Mouse (Mus musculus) MEL (cell line): ENCODE measurements around the gene Tssk3.

Source experiments
- CHD2 ChIP-seq: IDR thresholded peaks from 2 replicates; pipeline ENCODE4 v1.6.1; 2011; ENCODE audit warnings: low read length, improper control_type of control experiment
- CTCF ChIP-seq, 3 experiments: IDR thresholded peaks in 2 of 3; conservative IDR thresholded peaks in 1 of 3; 2 replicates each; pipeline ENCODE4 v1.5.1; 2011 to 2012; ENCODE audit warnings: low read length in 3 of 3, low read depth in 2 of 3, mild to moderate bottlenecking in 2 of 3, improper control_type of control experiment in 1 of 3, inconsistent platforms in 1 of 3, mixed read lengths in 1 of 3, moderate library complexity in 1 of 3; ENCODE audit not compliant: control insufficient read depth in 1 of 3, insufficient read depth in 1 of 3, poor library complexity in 1 of 3, severe bottlenecking in 1 of 3
- EP300 ChIP-seq, 2 experiments: IDR thresholded peaks; 2 replicates each; pipeline ENCODE4 v1.6.1; 2011; ENCODE audit warnings: improper control_type of control experiment in 2 of 2, low read length in 2 of 2, low read depth in 1 of 2, mild to moderate bottlenecking in 1 of 2
- MAFK ChIP-seq: IDR thresholded peaks from 2 replicates; pipeline ENCODE4 v1.6.1; 2011; ENCODE audit warnings: low read depth, mild to moderate bottlenecking, low read length, improper control_type of control experiment, borderline replicate concordance
- MAX ChIP-seq: IDR thresholded peaks from 2 replicates; pipeline ENCODE4 v1.6.1; 2011; ENCODE audit warnings: low read length, improper control_type of control experiment
- MXI1 ChIP-seq: IDR thresholded peaks from 2 replicates; pipeline ENCODE4 v1.6.1; 2011; ENCODE audit warnings: mild to moderate bottlenecking, low read depth, low read length, improper control_type of control experiment
- MYB ChIP-seq: IDR thresholded peaks from 2 replicates; pipeline ENCODE4 v1.6.1; 2011; ENCODE audit warnings: mild to moderate bottlenecking, low read depth, low read length, improper control_type of control experiment
- NRF1 ChIP-seq: IDR thresholded peaks from 2 replicates; pipeline ENCODE4 v1.6.1; 2014; ENCODE audit warnings: low read depth, mild to moderate bottlenecking, inconsistent platforms, low read length, improper control_type of control experiment, moderate library complexity; ENCODE audit not compliant: poor library complexity, insufficient read depth, severe bottlenecking
- POLR2A ChIP-seq, 2 experiments: IDR thresholded peaks; 2 replicates each; pipeline ENCODE4 v1.6.1; 2011 to 2012; ENCODE audit warnings: low read length in 2 of 2, mild to moderate bottlenecking in 2 of 2, control low read depth in 1 of 2, improper control_type of control experiment in 1 of 2, low read depth in 1 of 2, moderate library complexity in 1 of 2; ENCODE audit not compliant: control insufficient read depth in 1 of 2, insufficient read depth in 1 of 2, poor library complexity in 1 of 2
- RAD21 ChIP-seq: IDR thresholded peaks from 2 replicates; pipeline ENCODE4 v1.6.1; 2011; ENCODE audit warnings: mild to moderate bottlenecking, low read depth, low read length, improper control_type of control experiment
- RCOR1 ChIP-seq: IDR thresholded peaks from 2 replicates; pipeline ENCODE4 v1.6.1; 2012; ENCODE audit warnings: low read depth, mild to moderate bottlenecking, inconsistent platforms, low read length, improper control_type of control experiment
- USF1 ChIP-seq: IDR thresholded peaks from 2 replicates; pipeline ENCODE4 v1.6.1; 2014; ENCODE audit warnings: low read depth, mild to moderate bottlenecking, inconsistent platforms, low read length, improper control_type of control experiment, moderate library complexity
- ZC3H11A ChIP-seq: IDR thresholded peaks from 2 replicates; pipeline ENCODE4 v1.6.1; 2012; ENCODE audit warnings: low read depth, mild to moderate bottlenecking, inconsistent platforms, low read length, improper control_type of control experiment
- ZMIZ1 ChIP-seq: IDR thresholded peaks from 2 replicates; pipeline ENCODE4 v1.6.1; 2012; ENCODE audit warnings: low read depth, mild to moderate bottlenecking, inconsistent platforms, low read length, improper control_type of control experiment, moderate library complexity

- peak; percentile 70 to 99 (median 92) for TF ChIP-seq CTCF (IDR thresholded peaks at IDR 0.05 in 2 of 3, conservative IDR thresholded peaks at IDR 0.05 in 1 of 3; ENCODE audit: control insufficient read depth in 1 of 3, insufficient read depth in 1 of 3, low read depth in 2 of 3, low read length in 3 of 3, poor library complexity in 1 of 3, severe bottlenecking in 1 of 3)
- no peak for TF ChIP-seq MYB
- no peak for TF ChIP-seq USF1
- TF ChIP-seq ZC3H11A, result peak; percentile 91
- TF ChIP-seq RAD21, result no peak; the same call in none of the 2 replicates
- no peak for TF ChIP-seq POLR2A (IDR thresholded peaks at IDR 0.05; ENCODE audit: control insufficient read depth in 1 of 2, insufficient read depth in 1 of 2, low read depth in 1 of 2, low read length in 2 of 2, poor library complexity in 1 of 2)
- TF ChIP-seq MAFK, result no peak
- no peak for TF ChIP-seq ZMIZ1
- no peak for TF ChIP-seq RCOR1
- TF ChIP-seq MAX, result no peak
- TF ChIP-seq CHD2, result no peak
- no peak for TF ChIP-seq EP300 (IDR thresholded peaks at IDR 0.05; ENCODE audit: low read depth in 1 of 2, low read length in 2 of 2)
- 0 out of 2 replicates have a peak, but pooled peaks have one; percentile 30 for TF ChIP-seq MXI1
- no peak for TF ChIP-seq NRF1
Measured at GRCm38 (mm10) chr4:129455265-129455664, 35.6 kb downstream of the Tssk3 start.
